Mouse (Mus musculus) testis, adult 2 months (tissue): ENCODE measurements at regions not wholly inside any gene's neighbourhood (a gene's known extent, or its start where the extent isn't known, plus 50 kb on each side); places are given as distances from the start of the nearest gene placed in this dataset.

Experiments
- CTCF ChIP-seq: fragments of 200-500 bp; IDR thresholded peaks from 2 replicates; pipeline ENCODE4 v1.5.1; 2012; ENCODE audit warnings: low read depth, mild to moderate bottlenecking, inconsistent platforms, low read length, moderate library complexity; ENCODE audit not compliant: control insufficient read depth, insufficient read depth, insufficient replicate concordance
- POLR2A ChIP-seq: fragments of 200-500 bp; IDR thresholded peaks from 2 replicates; pipeline ENCODE4 v1.6.1; 2012; ENCODE audit warnings: low read depth, mild to moderate bottlenecking, inconsistent platforms, low read length, moderate library complexity; ENCODE audit not compliant: control insufficient read depth

- no peak for TF ChIP-seq POLR2A
- no peak for TF ChIP-seq CTCF
Measured at GRCm38 (mm10) chr12:79865179-79865552, 247.6 kb downstream of the Zfp36l1 start.
